Mouse (Mus musculus) T-helper 17 cell (primary cell): Measurements from ENCODE around the gene Ttc36.
"Not testable (repeated sequence)": the region's sequence is repeated elsewhere in the genome, so short reads cannot be mapped to it uniquely, and the experiment has no call there.

Experiments used
- in situ Hi-C, 2 experiments: fragments of 300-600 bp; cut with MboI, MseI; formaldehyde crosslinking; loops; 1 replicate in 1 of 2; 2 replicates in 1 of 2; pipeline ENCODE4 v1.15.1; 2025; ENCODE audit warnings: high pct_unique_total_duplicates in 2 of 2

Gene Ttc36

DNA sequence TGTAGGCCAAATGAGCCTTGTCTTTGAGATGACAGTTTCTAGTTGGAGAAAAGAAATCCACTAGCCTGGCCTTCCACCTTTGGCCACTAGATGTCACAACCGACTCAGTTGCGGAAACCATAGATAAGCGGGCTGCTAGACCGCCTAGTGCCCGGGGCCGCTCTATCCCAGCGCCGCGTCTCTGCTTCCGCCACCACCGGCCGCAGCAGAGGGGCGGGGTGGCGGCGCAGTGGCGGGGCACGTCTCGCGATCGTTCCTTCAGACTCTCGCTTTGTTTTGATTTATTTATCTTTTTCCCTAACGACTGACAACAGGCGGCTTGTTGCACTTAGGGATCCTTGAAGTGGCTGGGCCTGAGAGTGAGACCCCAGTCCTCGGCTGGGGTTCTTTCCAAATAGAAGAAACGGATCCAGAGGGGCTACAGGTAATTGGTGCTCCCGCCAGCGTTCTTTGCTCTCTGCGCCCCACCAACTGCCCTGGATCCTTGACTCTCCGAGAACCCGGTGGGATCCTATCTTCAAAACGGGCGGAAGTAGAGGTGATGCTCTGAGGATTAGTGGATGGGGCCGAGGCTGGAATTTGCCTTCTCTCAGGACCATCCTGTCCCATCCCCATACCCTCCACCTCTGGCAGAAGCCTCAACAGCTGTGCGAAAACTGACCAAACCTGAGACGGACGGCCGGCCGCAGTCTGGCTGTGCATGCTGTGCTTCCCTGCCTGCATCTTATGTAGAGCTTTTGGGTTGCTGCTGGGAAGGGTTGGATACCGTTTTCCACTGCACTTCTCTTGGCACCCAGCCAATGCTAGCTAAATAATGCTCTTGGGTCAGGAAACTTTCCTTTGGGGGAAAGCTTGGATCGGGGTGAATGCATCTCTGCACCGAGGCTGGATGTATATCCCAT is 29.9 kb downstream of the Ttc36 start:
- in situ Hi-C loops, result no loop called here

DNA sequence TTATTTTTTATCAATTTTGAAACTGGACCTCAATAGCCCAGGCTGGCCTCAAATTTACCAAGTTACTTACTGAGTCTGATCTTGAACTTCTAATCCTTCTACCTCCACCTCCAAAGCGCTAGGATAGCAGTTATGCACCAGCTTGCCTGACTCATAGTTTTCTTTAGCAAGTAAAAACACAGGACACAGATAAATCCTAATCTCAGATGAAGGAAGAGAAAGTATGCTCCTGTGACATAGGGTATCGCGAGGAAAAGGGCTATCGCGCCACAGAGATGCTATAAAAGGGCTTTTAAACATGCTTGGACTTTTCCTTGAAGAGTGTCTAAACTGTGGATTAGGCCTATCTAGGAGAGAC is 30.5 kb downstream of the Ttc36 start:
- in situ Hi-C loops, result no loop called here

DNA sequence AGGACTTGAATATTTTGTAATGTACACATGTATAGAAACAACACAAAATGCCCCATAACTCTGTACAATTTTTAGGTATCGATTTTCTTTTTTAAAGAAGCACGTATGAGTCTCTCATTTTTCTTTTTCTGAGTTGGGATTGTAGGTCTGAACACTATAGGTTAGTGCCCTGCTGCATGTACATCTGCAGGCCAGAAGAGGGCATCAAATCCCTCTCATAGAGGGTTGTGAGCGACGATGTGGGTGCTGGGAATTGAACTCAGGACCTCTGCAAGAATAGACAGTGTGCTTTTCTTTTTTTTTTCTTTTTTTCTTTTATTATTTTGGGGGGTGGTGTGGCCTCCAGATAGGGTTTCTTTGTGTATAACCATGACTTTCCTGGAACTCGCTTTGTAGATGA is 31.5 kb downstream of the Ttc36 start:
- in situ Hi-C loops, result no loop called here

DNA sequence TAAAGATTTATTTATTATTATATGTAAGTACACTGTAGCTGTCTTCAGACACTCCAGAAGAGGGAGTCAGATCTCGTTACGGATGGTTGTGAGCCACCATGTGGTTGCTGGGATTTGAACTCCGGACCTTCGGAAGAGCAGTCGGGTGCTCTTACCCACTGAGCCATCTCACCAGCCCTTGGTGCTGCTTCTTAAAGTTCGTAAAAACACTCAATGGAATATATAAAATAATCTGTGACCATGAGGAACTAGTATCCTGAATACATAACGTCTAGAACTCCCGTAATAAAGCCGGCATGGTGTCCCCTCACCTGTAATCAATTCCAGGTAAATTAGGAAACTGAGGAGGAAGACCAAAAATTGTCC is 34.9 kb downstream of the Ttc36 start:
- in situ Hi-C loops, result not testable (repeated sequence)

DNA sequence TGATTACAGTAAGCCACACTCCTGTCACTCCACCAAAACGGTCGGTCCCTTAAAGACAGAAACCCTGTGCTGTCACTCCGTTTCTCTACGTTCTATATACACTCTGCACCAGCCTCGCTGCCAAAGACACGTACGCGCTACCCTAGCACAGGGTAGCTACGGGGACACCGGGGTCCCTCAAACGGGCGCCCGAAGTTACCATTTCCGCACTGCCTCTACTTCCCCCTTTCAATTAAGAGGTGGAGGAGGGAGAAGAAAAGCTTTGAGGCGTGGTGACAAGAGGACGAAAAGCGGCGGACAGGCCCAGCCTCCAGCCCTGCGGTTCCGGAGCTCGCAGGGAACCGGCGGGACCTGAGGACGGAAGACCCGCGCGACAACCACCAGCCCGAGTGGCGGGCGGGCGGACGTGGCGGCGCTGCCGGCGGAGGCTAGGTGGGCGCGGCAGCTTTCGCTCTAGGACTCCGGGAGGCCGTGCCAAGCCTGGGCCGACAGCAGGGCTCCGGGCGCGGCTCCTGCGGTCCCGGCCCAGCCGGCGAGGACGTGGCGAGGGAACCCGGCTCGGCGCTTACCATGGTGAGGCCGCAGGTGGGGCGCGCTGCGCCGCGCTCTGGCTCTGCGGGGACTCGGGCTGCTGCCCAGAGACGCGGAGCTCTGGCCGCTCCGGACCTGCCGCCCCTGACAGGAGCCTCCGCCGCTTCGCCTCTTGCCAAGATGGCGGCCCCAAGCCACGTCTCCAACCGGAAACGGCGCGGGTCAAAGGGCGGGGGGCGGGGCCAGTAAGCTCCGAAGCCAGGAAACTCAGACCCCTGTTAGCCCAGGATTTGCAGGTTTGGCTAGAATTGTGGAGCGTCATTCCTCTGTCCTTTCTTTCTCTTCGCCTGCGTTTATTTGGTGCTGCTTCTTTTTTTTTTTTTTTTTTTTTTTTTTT is 35.5 kb downstream of the Ttc36 start, which contains the start of the genes Arcn1 and Ift46:
TSS of gene Arcn1 (minus strand) at position 745 of the 928 bp plus-strand sequence.
TSS of gene Ift46 (plus strand) at position 808 of the 928 bp plus-strand sequence.
- in situ Hi-C loops, result no loop called here

DNA sequence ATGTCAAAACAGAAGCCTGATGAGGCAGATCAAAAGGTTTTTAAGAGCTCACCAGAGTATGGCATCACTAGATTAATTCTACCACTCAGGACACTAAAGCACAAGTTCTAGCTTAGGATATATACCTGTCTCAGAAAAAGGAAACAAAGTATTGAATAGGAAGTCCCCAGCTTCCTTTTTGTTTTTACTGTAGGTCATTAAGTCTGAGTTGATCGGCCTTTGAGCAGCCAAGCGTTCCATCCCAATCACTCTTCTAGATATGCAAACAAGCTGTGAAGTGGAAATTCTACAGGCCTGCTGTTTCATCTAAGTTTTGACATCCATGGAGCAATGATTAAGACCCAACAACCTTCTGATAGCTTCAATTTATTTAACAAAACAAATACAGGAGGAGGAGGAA is 42.0 kb downstream of the Ttc36 start:
- in situ Hi-C loops, result no loop called here
